Mouse (Mus musculus) embryo, embryonic 10 days (tissue): ENCODE results near the gene Tacc2.

Experiments used
- DNase-seq: peaks from one replicate; pipeline ENCODE4 v3.0.0-alpha.2; 2015; ENCODE audit warnings: low spot score

Tacc2 gene

DNA sequence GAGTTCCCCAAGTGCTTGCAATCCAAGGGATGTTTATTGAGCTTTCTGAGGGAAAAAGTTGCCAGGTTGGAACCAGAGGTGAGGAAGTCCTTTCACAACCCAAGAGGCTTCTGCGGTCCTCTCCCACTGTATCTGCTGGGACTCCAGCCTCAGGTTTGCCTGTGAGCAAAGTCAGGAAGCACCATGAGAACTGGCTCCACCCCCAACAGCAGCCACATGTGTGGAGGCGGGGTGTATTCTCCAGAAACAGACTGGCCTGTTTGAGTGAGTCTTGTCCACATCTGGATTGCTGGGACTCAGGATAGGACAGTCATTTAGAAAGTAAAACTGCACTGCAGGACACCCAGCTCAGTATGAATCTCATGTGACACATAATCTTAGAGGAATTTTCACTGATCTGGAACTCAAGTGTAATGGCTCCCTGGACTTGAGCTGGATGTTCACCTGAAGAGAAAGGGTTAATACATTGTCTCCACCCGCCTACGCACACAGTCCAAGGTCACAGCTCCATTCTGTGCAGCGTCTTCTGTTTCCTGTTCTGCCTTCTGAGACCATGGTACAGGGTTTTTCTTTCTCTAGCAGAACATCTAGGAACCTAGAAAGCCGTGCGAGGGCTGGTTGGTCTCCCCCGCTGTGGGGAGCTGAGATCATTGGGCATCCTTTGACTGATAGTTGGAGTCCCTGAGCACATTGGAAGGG lies 149.6 kb downstream of the Tacc2 start:
- DNase-seq: no peak

- DNase-seq: no peak
Measured at GRCm38 (mm10) chr7:130727560-130727959, 150.3 kb downstream of the Tacc2 start.

- no peak for DNase-seq
Measured at GRCm38 (mm10) chr7:130731792-130732191, 154.6 kb downstream of the Tacc2 start.

DNA sequence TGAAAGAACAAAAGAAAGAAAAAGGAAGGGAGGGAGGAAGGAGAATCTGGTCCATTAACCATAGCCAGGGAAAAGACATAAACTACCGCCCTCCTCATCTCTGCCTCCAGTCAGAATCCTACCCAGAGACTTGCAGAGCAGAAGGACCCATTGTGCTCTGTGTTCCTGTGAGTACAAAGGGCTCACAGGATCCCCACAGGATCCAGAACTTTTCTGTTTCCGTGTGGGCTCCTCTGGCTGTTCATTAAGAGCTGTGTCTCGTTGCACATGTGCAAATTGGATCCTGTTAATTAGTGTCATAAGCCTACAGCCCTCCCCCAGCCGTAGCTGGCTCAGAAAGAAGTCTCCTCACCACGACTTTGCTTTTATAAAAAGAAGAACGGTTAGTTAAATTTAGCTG lies 155.7 kb downstream of the Tacc2 start:
- DNase-seq: no peak

GRCm38 (mm10) chr7:130733423-130733822 lies 156.2 kb downstream of the Tacc2 start:
- no peak for DNase-seq

DNA sequence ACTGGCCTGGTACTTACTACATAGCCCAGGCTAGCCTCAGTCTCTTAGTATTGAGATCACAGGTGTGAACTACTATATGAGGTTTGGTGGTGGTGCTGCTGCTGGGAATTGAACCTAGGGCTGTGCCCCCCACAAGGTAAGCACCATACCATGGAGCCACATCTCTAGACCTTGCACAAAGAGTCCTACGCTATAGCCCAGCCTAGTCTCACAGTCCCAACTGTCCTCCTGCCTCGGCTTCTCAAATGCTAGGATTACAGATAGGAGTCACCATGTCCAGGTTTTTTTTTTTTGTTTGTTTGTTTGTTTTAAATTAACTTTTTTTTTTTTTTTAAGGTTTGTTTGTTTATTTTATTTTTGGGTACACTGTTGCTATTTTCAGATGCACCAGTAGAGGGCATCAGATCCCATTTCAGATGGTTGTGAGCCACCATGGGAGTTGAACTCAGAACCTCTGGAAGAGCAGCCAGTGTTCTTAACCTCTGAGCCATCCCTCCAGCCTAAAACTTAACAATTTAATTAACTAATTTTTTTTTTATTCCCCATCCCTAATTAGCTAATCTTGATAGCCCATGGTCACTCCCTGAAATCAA lies 157.1 kb downstream of the Tacc2 start:
- DNase-seq: no peak

- DNase-seq: no peak
Measured at GRCm38 (mm10) chr7:130741099-130741498, 163.9 kb downstream of the Tacc2 start.

DNA sequence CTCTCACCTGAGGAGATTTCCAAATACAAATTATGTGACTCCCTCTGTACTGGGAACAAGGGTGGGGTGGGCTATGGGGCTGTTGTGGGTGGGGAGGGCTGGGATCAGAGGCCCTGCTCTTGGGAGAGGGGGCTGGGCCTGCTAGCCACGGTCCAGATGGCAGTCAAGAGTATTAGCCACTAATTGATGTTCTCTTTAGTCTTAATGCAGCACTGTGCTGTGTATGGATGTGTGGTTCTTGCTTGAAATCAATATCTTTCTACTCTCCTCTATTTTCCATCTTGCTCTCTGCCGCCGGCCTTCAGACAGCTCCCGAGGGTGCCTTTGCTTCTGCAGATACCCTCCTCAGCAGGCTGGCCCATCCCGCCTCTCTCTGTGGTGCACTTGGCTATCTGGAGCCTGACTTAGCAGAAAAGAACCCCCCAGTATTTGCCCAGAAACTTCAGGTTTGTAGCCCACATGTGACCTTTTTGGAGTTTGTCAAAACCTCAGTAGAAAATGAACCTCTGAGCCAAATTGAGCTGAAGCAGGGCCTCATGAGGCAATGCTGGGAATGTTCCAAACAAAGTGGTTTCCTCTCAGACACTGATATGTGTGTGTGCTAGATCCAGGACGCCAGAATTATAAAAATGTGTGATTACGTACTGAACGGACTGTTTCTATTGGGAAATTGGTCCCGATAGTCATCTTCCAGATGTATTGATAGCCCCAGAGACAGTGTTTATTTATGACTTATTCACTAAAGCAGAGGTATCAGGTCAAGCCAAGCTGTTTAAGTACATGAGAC lies 166.2 kb downstream of the Tacc2 start:
- DNase-seq: no peak

DNA sequence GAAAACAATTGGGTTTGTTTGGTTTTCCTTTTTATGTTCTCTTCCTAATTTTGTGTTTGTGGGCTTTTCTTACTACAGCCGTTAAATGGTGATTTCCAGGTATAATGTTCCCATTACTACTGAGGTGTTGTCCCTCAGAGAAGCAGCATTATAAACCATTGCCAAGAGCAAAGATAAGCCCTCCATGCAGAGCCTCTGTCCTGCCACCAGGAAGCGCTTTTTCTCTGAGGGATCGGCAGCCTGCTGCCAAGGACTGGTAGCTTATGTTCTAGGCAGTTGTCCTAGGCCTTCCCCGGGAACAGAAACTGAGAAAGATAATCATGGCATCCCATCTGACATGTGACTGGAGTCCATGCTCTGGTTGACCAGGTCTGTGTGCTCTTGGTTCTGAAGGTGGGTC lies 171.9 kb downstream of the Tacc2 start:
- no peak for DNase-seq

GRCm38 (mm10) chr7:130750752-130751490 lies 173.7 kb downstream of the Tacc2 start:
- DNase-seq: peak; percentile 88

DNA sequence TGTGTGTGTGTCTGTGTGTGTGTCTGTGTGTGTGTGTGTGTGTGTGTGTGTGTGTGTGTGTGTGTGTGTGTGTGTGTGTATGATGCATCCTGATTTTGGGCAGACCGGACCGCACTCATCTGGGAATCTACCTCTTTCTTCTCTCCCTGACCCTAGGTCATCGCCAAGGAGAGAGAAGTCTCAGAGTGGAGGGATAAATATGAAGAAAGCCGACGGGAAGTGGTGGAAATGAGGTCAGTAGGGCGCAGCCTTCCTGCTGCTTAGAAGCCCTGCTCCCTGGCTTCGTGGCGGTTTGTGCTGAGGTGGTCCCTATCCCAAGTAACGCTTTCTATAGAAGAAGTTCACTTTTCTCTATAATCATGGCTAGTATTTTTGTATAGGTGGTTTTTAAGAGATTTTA lies 174.4 kb downstream of the Tacc2 start:
- DNase-seq: peak; percentile 63

DNA sequence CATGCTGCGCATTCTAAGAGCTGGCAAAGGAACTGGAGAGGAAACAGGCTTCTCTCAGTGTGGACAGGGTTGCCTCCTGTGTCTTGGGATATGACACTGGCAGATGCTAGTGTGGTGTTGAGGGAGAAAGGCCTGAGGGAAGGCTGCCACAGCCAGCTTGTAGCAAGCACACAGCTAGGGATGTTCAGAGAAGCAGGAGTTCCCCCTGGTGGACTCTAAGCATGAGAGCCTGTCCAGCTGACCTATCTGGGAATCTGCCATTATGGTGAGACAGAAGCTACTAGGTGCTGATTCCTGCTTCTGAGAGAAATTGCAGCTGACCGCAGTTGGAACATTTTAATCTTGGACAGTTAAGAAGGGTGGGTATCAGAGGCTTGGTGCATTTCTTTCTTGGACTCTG lies 177.6 kb downstream of the Tacc2 start:
- peak; percentile 29 for DNase-seq

GRCm38 (mm10) chr7:130756343-130756835 lies 179.2 kb downstream of the Tacc2 start:
- no peak for DNase-seq

DNA sequence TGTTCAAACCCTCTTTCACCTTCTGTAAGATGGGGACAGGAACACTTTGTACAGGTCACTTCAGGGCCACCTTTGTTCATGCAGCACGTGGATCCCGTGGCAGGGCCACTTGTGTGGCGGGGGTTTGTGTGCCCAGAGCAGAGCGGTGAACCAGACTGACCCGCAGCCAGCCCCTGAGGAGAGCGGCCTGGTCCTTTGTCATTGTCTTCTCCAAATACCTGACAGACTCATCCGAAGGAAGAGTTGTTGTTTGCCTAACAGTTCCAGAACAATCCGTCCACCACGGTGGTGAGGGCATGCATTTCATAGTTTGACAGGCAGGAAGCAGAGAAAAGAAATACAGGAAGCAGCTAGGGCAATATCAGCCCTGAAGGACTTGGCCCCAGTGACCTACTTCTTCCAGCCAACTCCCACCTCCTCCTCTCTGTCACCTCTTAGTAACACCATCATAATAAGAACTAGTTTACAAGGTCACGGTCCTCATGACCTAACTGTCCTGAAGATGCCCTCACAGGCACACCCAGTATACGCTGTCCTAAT lies 180.2 kb downstream of the Tacc2 start:
- DNase-seq: no peak

DNA sequence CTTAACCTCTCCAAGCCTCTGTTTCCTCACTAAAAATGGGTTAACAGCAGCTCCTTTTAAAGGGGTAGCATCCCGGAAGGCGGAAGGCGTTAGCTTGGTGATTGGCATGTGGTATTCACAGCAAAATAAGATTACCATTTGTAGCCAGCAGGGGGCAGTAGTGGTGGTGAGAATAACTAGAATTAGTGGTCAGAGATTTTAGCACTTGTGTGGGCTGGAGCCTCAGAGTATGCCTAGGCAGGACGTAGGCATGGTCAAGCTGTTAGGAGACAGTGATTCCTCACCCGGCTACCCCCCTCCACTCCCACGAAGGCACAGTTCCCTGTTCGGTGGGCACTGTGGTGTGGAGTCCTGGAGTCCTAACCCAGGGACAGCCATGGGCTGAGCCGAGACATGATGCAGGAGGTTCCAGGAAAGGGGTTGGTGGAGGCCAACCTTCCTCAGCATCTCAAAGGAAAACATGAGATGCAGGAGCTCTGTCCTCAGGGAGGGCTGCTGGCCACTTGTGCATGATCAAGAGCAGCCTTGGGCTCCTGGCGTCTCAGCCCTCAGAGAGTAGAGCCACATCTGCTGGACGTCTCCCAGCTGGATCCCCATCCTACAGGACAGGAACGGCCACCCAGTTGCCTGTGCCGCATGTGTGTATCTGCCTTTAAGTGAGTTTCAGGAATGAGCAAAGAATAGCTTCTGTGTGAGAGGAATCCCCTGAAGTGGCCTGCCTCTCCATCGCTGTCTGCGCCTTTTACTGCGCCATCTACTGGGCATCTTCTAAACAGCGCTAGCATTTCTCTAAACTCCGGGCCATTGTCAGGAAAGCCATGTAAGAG lies 185.0 kb downstream of the Tacc2 start:
- peak; percentile 92 for DNase-seq

DNA sequence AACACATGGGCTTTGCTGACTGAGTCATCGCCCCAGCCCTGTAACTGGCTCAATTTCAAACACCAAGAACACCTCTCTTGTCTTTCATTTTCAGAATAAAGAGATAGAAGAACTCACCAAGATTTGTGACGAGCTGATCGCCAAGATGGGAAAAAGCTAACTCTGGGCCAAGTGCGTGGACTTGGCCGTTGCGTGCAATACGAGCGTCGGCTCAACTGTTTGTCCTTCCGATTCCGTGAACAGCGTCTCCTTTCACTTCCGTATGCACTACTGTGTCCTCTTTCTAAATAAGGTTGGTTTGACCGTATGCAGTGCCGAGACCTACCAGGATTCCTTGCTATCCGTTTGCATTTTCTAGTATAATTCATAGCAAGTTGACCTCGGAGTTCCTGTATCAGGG lies 186.9 kb downstream of the Tacc2 start:
- DNase-seq: no peak

DNA sequence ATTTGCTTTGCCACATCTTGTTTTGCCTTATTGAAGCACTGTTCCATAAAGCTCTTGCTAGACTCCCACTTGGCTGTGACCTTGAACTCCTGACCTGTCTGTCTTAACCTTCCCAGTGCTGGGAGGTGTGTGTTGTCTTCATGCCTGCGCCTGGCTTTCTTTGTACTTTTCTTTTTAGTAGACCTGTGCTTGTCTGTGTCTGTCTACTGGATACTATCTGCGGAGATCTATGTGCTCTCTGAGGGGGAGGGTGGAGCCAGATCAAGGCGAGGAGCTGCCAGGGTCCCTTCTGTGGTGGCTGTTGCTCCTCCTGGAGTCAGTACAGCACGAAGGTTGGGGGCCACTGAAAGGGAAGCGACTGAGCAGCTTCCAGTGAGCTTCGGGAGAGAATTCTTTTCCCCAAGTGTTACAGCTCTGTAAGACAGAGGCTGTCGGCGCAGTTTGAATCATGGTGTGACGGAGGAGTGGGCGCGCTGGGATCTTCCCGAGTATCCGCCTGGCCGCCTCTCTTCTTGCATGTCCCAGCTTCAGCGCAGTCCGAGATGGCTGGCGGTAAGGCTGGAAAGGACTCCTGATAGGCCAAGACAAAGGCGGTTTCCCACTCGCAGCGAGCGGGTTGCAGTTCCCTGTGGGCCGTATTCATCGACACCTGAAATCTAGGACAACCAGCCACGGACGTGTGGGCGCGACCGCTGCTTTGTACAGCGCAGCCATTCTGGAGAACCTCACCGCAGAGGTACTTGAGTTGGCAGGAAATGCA lies 189.4 kb downstream of the Tacc2 start:
- DNase-seq: no peak

DNA sequence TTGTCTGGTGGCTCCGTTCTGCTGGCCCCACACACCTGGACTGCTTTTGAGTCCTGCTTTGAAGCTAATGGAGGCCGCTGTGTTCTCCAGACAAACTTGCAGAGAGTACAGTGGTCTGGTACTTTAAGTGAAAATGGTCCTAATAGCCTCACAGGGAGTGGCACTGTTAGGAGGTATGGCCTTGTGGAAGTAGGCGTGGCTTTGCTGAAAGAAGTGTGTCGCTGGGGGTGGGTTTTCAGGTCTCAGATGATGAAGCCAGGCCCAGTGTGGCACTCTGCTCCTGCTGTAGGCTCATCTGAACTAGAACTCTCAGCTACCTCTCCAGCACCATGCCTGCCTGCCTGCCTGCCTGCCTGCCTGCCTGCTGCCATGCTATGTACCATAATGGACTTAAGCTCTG lies 190.9 kb downstream of the Tacc2 start:
- DNase-seq: no peak

DNA sequence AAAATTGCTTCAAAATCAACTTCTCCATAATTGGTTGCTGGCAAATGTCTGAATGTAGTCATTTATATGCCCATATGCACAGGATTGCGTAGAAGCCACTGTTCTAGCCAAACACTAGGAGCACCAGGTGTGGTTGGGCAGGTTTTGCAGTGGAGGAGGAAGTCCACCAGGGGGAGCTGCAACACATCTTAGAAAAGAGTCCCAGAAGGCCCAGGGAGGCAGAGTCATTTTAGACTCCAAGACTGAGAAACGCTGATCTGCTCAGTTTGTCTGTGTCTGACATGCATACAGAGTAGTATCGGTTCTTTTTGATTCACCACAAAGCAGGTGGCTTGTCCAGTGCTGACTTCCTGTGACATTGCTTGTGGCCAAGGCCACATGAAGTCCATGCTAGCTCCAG lies 193.5 kb downstream of the Tacc2 start:
- peak; percentile 86 for DNase-seq

DNA sequence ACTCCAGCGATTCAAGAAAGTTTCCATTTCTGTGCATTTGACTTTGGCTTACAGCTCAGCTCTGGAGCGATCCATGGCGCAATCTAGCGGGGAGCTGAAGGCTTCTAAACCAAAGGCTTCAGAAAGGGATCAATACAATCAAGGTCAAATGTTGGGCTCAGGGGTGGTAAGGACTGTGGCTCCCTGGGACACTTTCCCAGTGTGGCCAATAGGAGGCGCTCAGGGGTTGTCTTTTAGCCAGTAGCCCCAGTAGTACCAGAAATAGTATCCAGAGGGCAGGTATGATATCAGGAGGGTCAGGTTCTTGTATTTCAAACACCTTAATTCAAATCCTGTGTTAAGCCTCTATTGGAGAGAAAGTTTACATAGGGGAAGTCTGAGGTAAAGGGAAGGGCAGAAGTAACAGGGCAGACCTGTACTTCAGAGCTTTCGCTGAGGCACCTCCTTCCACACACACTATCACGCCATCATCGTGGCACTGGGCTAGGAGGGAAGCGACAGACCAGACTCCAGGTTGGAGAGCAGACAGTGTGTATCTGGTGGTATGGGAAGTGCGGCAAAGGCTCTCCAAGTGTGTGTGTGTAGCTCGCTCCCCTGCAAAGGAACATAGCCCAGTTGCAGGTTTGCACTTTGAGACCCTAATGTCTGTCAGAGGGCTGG lies 196.1 kb downstream of the Tacc2 start:
- peak; percentile 49 for DNase-seq
